Mouse (Mus musculus) forebrain, embryonic 11.5 days (tissue): ENCODE measurements around the gene Tm9sf4. TPM values are rescaled to one million over a fixed set of nuclear protein-coding genes. Genes with fewer than 3 reads are reported as not detected.

Experiments
- ATAC-seq: fragments of 200-750 bp; cut with Nextera tagmentation; replicated peaks from 2 replicates; pipeline ENCODE4 v1.8.0; 2017; ENCODE audit warnings: moderate TSS enrichment; ENCODE audit not compliant: low FRiP score
- DNase-seq: peaks from one replicate; pipeline ENCODE4 v3.0.0-alpha.2; 2017; ENCODE audit warnings: low spot score
- H3K27ac ChIP-seq: fragments of 300-500 bp; sonication (generic); 2 replicates; pipeline ENCODE4 v1.5.1; 2014; ENCODE audit warnings: low read depth, low read length
- H3K27me3 ChIP-seq: fragments of 300-500 bp; sonication (generic); 2 replicates; pipeline ENCODE4 v1.6.1; 2014; ENCODE audit warnings: mild to moderate bottlenecking, low read length, mixed read lengths; ENCODE audit not compliant: control insufficient read depth, insufficient read depth
- H3K36me3 ChIP-seq: fragments of 300-500 bp; sonication (generic); 2 replicates; pipeline ENCODE4 v1.6.1; 2014; ENCODE audit warnings: mild to moderate bottlenecking, low read length, moderate library complexity, mixed read lengths; ENCODE audit not compliant: control insufficient read depth, insufficient read depth
- H3K4me1 ChIP-seq: fragments of 300-500 bp; sonication (generic); replicated peaks from 2 replicates; pipeline ENCODE4 v1.6.1; 2014; ENCODE audit warnings: low read length, mixed read lengths; ENCODE audit not compliant: control insufficient read depth, insufficient read depth
- H3K4me2 ChIP-seq: fragments of 300-500 bp; sonication (generic); 2 replicates; pipeline ENCODE4 v1.6.1; 2014; ENCODE audit warnings: low read depth, mild to moderate bottlenecking, low read length, moderate library complexity, mixed read lengths; ENCODE audit not compliant: severe bottlenecking
- H3K4me3 ChIP-seq: fragments of 300-500 bp; sonication (generic); 2 replicates; pipeline ENCODE4 v1.5.1; 2014; ENCODE audit warnings: low read depth, low read length
- H3K9ac ChIP-seq: fragments of 300-500 bp; sonication (generic); 2 replicates; pipeline ENCODE4 v1.6.1; 2014; ENCODE audit warnings: low read length
- H3K9me3 ChIP-seq: fragments of 300-500 bp; sonication (generic); 2 replicates; pipeline ENCODE4 v1.6.1; 2016; ENCODE audit warnings: low read length, mixed read lengths; ENCODE audit not compliant: control insufficient read depth
- WGBS: fragments of 180-500 bp; shearing (Covaris S2); extraction: QIAGEN DNeasy Blood & Tissue Kit; methylation state at CpG from one replicate; pipeline ENCODE4 v1.1.7; 2014; 5-methylcytosine and 5-hydroxymethylcytosine counted together
- polyA plus RNA-seq: library from polyadenylated mRNA; unstranded; fragments of >200 nt; fragmentation: Nextera tagmentation; extraction: Ambion mirVana; gene quantifications from 2 replicates; pipeline ENCODE4 v1.2.1, GENCODE M21; 2014

Tm9sf4 gene
- polyA plus RNA-seq, 1 experiment from 2014 or later: 79.4 TPM

DNA sequence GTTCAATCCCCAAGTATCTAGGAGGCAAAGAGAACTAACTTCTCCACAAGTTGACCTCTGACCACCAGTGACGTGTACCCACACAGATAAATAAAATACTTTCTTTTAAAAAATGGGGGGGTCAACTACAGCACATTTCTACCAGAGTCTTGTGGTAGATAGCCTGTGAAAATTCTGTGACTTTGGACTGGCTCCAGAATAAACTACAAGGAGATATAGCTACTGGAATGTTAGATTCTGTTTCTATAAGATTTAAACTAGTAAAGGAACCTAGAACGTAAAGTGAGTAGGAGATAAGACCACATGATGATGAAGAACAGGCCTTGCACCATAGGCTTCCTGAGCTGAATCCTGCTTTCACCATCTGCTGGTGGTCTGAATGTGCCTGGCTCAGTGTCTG is 26.7 kb downstream of the Tm9sf4 start:
- no peaks in the 10 kb centered on the region; the same call in 1 of the 2 replicates for H3K36me3 ChIP-seq
- WGBS: 94% methylated on average over 2 of the region's 2 CpGs
- no peak overlapping the region for H3K4me3 ChIP-seq
- no peaks in the 10 kb centered on the region for H3K4me1 ChIP-seq
- H3K9ac ChIP-seq: no peak overlapping the region
- DNase-seq (no peak), ATAC-seq (no peak)
- H3K9me3 ChIP-seq: no peaks in the 10 kb centered on the region
- no peak overlapping the region for H3K4me2 ChIP-seq
- H3K27me3 ChIP-seq: no peaks in the 10 kb centered on the region
- no peak overlapping the region for H3K27ac ChIP-seq

DNA sequence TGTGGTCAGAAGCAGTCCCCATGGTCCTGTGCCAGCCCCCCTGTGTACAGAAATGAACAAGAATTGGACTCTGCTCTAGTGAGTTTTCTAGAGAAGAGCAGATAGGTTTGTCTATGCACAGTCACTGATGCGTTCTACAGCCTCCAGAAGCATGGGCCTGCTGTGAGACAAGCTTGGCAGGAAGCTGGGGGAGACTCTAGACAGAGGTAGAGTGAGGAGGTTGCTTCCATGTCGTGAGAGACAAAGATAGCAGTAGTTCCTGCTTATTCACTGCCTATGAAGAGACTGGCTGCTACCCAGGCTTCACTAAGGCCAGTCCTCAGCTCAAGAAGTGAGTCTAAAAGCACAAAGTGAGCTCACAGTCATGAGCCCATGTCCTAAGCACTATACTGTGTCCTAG is 30.1 kb downstream of the Tm9sf4 start:
- Histone ChIP-seq H3K9ac (no peak overlapping the region), H3K9me3 (no peaks in the 10 kb centered on the region), H3K27ac (no peak overlapping the region), H3K36me3 (no peaks in the 10 kb centered on the region; the same call in 1 of the 2 replicates), H3K4me2 (no peak overlapping the region), H3K4me1 (no peaks in the 10 kb centered on the region), H3K27me3 (no peaks in the 10 kb centered on the region), H3K4me3 (no peak overlapping the region)
- 78% methylated on average over 2 of the region's 2 CpGs for WGBS
- ATAC-seq (no peak), DNase-seq (no peak)

DNA sequence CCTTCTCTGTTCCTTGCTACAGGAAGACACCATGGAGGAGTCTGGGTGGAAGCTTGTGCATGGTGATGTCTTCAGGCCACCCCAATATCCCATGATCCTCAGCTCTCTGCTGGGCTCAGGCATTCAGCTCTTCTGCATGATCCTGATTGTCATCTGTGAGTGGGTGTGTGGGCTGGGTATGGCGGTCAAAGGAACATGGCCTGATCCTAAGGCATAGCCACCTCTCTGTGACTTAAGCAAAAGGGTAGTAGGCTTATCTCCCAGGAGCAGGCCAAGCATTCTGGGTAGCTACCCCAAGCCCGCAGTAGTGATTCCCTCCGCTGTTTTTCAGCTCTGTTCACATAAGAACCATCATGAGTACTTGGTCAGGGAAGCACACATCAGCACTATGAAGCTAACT is 33.2 kb downstream of the Tm9sf4 start:
- Histone ChIP-seq H3K27me3 (no peaks in the 10 kb centered on the region), H3K4me2 (no peak overlapping the region), H3K27ac (no peak overlapping the region), H3K9ac (no peak overlapping the region), H3K4me3 (no peak overlapping the region), H3K9me3 (no peaks in the 10 kb centered on the region), H3K4me1 (no peaks in the 10 kb centered on the region), H3K36me3 (no peaks in the 10 kb centered on the region; the same call in 1 of the 2 replicates)
- DNase-seq: no peak
- WGBS: 92% methylated on average over 3 of the region's 3 CpGs
- ATAC-seq: no peak

DNA sequence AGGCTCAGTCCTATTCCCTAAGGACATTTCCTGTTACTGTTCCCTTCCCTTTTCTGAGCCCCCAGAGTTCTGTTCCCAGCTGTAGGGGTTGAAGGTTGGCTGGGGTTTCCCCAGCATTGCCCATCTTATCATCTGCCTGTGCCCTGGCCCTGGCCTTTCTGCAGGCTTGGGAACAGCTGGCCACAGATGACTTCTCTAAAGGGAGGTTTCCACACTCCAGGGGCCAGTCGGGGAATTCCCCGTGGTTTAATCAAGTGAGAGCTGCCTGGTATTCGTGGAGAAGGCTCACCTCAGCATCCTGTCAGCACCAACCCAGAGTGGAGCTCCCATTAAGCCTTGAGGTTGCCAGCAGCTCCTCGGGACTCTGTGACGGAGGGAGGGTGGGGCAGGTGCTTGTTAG is 37.4 kb downstream of the Tm9sf4 start:
- no peaks in the 10 kb centered on the region; the same call in 1 of the 2 replicates for H3K36me3 ChIP-seq
- 84% methylated on average over 5 of the region's 5 CpGs for WGBS

DNA sequence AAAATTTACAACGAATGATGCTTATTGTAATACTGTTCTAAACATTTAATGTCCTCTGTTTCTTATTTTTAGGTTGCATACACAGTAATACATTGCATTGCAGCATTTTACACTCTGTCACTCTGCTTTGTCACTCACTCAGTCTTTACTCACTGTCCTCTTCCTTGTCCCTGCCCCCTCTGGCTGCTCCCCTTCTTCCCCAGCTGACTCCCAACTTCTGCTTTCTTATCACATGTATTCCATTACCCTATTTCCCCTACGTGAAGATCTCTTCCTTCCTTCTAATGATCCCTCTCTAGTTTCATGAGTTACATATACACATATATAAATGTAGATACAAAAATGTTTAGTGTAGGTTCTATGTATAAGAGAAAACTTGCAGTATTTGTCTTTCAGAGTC is 38.0 kb downstream of the Tm9sf4 start:
- no peak for DNase-seq
- Histone ChIP-seq H3K4me2 (no peak overlapping the region), H3K27ac (no peak overlapping the region), H3K4me3 (no peak overlapping the region), H3K27me3 (no peaks in the 10 kb centered on the region), H3K4me1 (0 out of 2 replicates have a peak, but pooled peaks cover 2% of the 10 kb centered on the region), H3K36me3 (no peaks in the 10 kb centered on the region; the same call in 1 of the 2 replicates), H3K9me3 (no peaks in the 10 kb centered on the region), H3K9ac (no peak overlapping the region)
- ATAC-seq: no peak
- 94% methylated on average over 2 of the region's 2 CpGs for WGBS

More for the DNA sequence above, 37.4 kb downstream of the Tm9sf4 start:
- Histone ChIP-seq H3K27me3 (no peaks in the 10 kb centered on the region), H3K4me1 (0 out of 2 replicates have a peak, but pooled peaks cover 2% of the 10 kb centered on the region), H3K27ac (no peak overlapping the region), H3K4me2 (no peak overlapping the region), H3K9me3 (no peaks in the 10 kb centered on the region), H3K4me3 (no peak overlapping the region), H3K9ac (no peak overlapping the region)
- ATAC-seq: no peak
- no peak for DNase-seq

DNA sequence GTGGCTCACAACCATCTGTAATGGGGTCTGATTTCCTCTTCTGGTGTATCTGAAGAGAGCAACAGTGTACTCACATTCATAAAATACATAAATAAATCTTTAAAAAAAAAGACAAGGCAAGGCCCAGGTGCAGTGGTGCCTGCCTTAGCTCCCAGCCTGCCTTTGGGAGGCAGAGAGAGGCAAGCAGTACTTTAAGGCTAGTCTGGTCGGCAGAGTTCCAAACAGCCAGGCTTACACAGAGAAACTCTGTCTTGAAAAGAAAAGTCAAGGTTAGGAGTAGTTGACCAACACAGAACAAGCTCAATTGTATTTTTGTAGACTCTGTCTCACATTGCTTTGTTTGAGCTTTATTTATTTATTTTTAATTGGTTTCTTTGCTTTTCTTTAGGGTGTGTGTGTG is 41.7 kb downstream of the Tm9sf4 start:
- no peaks in the 10 kb centered on the region for H3K9me3 ChIP-seq
- WGBS: 56% methylated on average over 1 of the region's 1 CpGs
- DNase-seq (no peak), ATAC-seq (no peak)
- H3K4me3 ChIP-seq: no peak overlapping the region
- no peak overlapping the region for H3K4me2 ChIP-seq
- 0 out of 2 replicates have a peak, but pooled peaks cover 2% of the 10 kb centered on the region for H3K4me1 ChIP-seq
- no peaks in the 10 kb centered on the region for H3K27me3 ChIP-seq
- H3K9ac ChIP-seq: no peak overlapping the region
- H3K27ac ChIP-seq: no peak overlapping the region
- H3K36me3 ChIP-seq: no peaks in the 10 kb centered on the region; the same call in 1 of the 2 replicates

DNA sequence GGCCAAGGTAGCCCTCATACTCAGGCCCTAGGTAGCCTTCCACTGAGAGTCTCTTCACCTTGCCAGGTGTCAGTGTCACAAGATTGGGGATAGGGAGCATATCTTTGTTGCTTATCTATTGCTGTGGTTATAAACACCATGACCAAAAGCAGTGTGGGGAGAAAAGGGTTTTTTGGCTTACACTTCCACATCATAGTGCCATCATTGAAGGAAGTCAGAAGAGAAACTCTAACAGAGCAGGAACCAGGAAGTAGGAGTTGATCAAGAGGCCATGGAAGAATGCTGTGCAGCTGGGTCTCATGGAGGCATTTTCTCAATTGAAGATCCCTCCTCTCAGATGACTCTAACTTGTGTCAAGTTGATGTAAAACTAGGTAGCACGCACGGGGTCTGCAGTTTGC is 47.0 kb downstream of the Tm9sf4 start:
- Histone ChIP-seq H3K9ac (no peak overlapping the region), H3K4me1 (no peaks in the 10 kb centered on the region), H3K36me3 (no peaks in the 10 kb centered on the region; the same call in 1 of the 2 replicates), H3K4me3 (no peak overlapping the region), H3K27ac (no peak overlapping the region), H3K27me3 (no peaks in the 10 kb centered on the region), H3K9me3 (no peaks in the 10 kb centered on the region), H3K4me2 (no peak overlapping the region)
- DNase-seq (no peak), ATAC-seq (no peak)
- 97% methylated on average over 2 of the region's 2 CpGs for WGBS

DNA sequence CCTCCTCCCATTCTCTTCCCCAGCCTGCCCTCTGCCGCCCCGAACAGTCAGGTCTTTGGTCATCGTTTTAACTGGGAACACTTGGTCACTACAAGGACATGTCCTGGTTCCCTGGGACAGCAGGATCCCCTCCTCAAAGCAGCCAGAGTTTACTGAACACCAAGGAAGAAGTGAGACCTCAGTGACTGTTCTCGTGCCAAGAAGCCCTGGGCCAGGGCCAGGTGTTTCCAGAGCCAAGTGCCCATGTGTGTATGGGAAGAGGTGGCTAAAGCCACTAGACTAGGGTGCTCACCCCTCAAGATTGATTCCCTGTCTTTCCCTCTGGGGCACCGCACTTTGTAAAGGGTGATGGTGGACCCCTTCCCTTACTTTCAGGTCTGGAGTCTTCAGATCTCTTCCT is 48.2 kb downstream of the Tm9sf4 start:
- DNase-seq (no peak), ATAC-seq (no peak)
- Histone ChIP-seq H3K27me3 (no peaks in the 10 kb centered on the region), H3K4me3 (no peak overlapping the region), H3K27ac (no peak overlapping the region), H3K36me3 (no peaks in the 10 kb centered on the region; the same call in 1 of the 2 replicates), H3K4me1 (no peaks in the 10 kb centered on the region), H3K4me2 (no peak overlapping the region), H3K9ac (no peak overlapping the region), H3K9me3 (no peaks in the 10 kb centered on the region)
- WGBS: 95% methylated on average over 5 of the region's 5 CpGs

DNA sequence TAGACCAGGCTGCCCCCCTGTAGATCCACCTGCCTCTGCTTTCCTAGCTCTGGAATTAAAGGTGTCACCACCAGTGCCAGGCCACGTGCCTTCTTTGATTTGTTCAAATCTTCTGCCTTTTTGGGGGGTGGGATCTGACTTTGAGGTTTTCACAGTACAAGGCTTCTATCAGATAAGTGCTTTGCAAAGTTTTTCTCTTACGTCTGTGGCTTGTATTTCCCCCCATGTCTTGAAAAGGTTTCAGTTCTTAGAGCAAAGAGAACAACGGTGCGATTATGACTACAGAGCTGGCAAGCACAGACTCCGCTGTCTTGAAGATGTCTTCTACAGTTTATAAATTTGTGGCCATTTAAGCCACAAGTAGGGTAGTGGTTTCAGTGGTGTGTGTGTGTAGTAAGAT is 50.3 kb downstream of the Tm9sf4 start:
- no peak overlapping the region for H3K4me2 ChIP-seq
- ATAC-seq (no peak), DNase-seq (no peak)
- no peaks in the 10 kb centered on the region for H3K9me3 ChIP-seq
- H3K27ac ChIP-seq: no peak overlapping the region
- WGBS: 94% methylated on average over 5 of the region's 5 CpGs
- H3K36me3 ChIP-seq: no peaks in the 10 kb centered on the region; the same call in 1 of the 2 replicates
- no peak overlapping the region for H3K9ac ChIP-seq
- no peak overlapping the region for H3K4me3 ChIP-seq
- no peaks in the 10 kb centered on the region for H3K27me3 ChIP-seq
- H3K4me1 ChIP-seq: no peaks in the 10 kb centered on the region
